Mouse (Mus musculus): ENCODE measurements around the gene Pde6h. TPM values are rescaled to one million over a fixed set of nuclear protein-coding genes. Genes with fewer than 3 reads are reported as not detected.

The Pde6h gene
- total and polyA plus RNA-seq, 3 experiments, result 0.08 TPM; not detected in 2

DNA sequence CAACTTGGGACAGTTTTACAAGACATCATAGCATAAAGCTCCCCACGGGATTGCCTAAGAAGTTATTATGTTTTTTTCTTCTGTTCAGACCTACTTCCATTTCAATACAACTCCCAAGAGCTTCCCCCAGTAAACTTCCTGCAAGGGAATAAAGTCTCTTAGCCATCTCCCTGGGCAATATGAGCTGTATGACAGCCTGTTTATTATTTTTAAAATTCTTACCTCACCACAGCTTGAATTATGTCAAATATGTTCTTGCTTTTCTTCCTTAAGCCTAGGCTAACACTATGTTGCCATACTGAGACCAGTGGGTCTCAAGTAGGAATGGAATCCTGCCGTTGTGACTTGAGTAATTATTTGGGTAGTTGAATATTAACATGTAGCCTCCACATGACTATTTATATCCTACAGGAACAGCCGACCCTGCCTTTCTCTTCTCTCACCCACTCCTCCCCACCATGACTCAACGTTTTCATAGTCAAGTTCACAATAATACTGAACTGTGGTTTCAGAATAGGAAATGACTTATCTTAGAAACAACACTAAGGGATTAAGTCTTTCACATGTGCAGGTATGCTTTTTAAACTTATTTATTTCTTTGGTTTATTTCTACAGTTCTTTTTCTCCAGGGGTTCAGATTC is 23.1 kb upstream of the Pde6h start:
- Histone ChIP-seq H3K79me2 (ENCODE audit: control insufficient read depth, insufficient read depth, low read length, poor library complexity) (no peaks in the 10 kb centered on the region), H3K4me1 (ENCODE audit: control insufficient read depth in 1 of 2, insufficient read depth in 2 of 2, low read length in 2 of 2) (peaks cover 3 to 19% of the 10 kb centered on the region in 2 experiments; a peak in 3 of 4 replicates), H3K9ac (ENCODE audit: control insufficient read depth, low read depth, low read length, poor library complexity, severe bottlenecking) (no peak overlapping the region), H3K27ac (ENCODE audit: control insufficient read depth, low read depth, low read length) (peak overlapping the region; percentile 22; the same call in 1 of the 2 replicates), H3K36me3 (ENCODE audit: control insufficient read depth in 1 of 2, insufficient read depth in 2 of 2, low read length in 2 of 2) (peaks cover 0 to 19% of the 10 kb centered on the region in 2 experiments; a peak in 2 of 4 replicates), H3K9me3 (replicated peaks; ENCODE audit: insufficient read depth, low read length) (no peaks in the 10 kb centered on the region), H3K27me3 (ENCODE audit: control insufficient read depth in 1 of 2, insufficient read depth in 2 of 2, low read length in 2 of 2) (no peaks in the 10 kb centered on the region), H3K4me3 (ENCODE audit: control insufficient read depth in 1 of 2, insufficient read depth in 1 of 2, low read depth in 2 of 2, low read length in 2 of 2) (no peak overlapping the region)
- peak; percentile 71 for DNase-seq (ENCODE audit: low read depth, low spot score)
- TF ChIP-seq SIN3A (IDR thresholded peaks at IDR 0.05; ENCODE audit: low read length), result no peak; the same call in 1 of the 2 replicates
- peak; percentile 14; the same call in 1 of the 2 replicates for TF ChIP-seq RCOR1 (IDR thresholded peaks at IDR 0.05; ENCODE audit: low read depth, low read length)
- peak; percentile 46 to 60 for TF ChIP-seq EP300 (IDR thresholded peaks at IDR 0.05; ENCODE audit: low read depth in 1 of 2, low read length in 2 of 2)
- TF ChIP-seq GATA1 (IDR thresholded peaks at IDR 0.05; ENCODE audit: low read depth, low read length), result 0 out of 2 replicates have a peak, but pooled peaks have one; percentile 2
- TF ChIP-seq ETS1 (IDR thresholded peaks at IDR 0.05; ENCODE audit: low read depth, low read length), result peak; percentile 68
- peak; percentile 56; the same call in 1 of the 2 replicates for TF ChIP-seq MYC (IDR thresholded peaks at IDR 0.05; ENCODE audit: low read depth, low read length)
- TF ChIP-seq CTCF (IDR thresholded peaks at IDR 0.05 in 2 of 3, conservative IDR thresholded peaks at IDR 0.05 in 1 of 3; ENCODE audit: control insufficient read depth in 1 of 3, insufficient read depth in 1 of 3, low read depth in 2 of 3, low read length in 3 of 3, poor library complexity in 1 of 3, severe bottlenecking in 1 of 3), result no peak
- TF ChIP-seq ZC3H11A (IDR thresholded peaks at IDR 0.05; ENCODE audit: low read depth, low read length), result no peak
- TF ChIP-seq TAL1 (IDR thresholded peaks at IDR 0.05; ENCODE audit: low read length), result no peak
- TF ChIP-seq POLR2A (IDR thresholded peaks at IDR 0.05; ENCODE audit: control insufficient read depth in 1 of 2, insufficient read depth in 1 of 2, low read depth in 1 of 2, low read length in 2 of 2, poor library complexity in 1 of 2), result no peak
- TF ChIP-seq TCF12 (IDR thresholded peaks at IDR 0.05; ENCODE audit: low read depth, low read length), result no peak
- no peak for TF ChIP-seq USF2 (IDR thresholded peaks at IDR 0.05; ENCODE audit: borderline replicate concordance in 1 of 2, insufficient read depth in 1 of 2, low read depth in 1 of 2, low read length in 2 of 2)

DNA sequence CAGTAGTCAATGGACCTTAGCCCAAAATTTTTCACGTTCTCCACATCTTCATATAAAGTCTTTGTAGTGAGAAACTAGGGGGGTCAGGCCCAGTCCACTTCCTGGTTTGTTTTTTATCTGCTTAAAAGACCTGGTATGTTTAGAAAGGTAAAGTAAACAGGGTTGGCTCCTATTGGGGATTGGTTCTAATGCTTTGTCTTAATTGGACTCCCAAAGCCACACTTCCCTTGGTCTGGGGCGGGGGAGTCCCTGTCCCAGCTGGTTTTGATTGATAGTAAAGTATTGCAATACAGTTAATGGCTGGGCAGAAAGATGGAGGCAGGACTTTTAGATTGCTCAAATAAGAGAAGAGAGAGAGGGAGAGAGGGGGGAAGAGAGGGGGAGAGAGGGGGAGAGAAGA is 22.6 kb upstream of the Pde6h start:
- Histone ChIP-seq H3K4me3 (ENCODE audit: control insufficient read depth in 1 of 2, insufficient read depth in 1 of 2, low read depth in 2 of 2, low read length in 2 of 2) (no peak overlapping the region), H3K27me3 (ENCODE audit: control insufficient read depth in 1 of 2, insufficient read depth in 2 of 2, low read length in 2 of 2) (no peaks in the 10 kb centered on the region), H3K36me3 (ENCODE audit: control insufficient read depth in 1 of 2, insufficient read depth in 2 of 2, low read length in 2 of 2) (peaks cover 0 to 19% of the 10 kb centered on the region in 2 experiments; a peak in 2 of 4 replicates), H3K9ac (ENCODE audit: control insufficient read depth, low read depth, low read length, poor library complexity, severe bottlenecking) (no peak overlapping the region), H3K27ac (ENCODE audit: control insufficient read depth, low read depth, low read length) (peak overlapping the region; percentile 22; the same call in 1 of the 2 replicates), H3K79me2 (ENCODE audit: control insufficient read depth, insufficient read depth, low read length, poor library complexity) (no peaks in the 10 kb centered on the region), H3K4me1 (ENCODE audit: control insufficient read depth in 1 of 2, insufficient read depth in 2 of 2, low read length in 2 of 2) (peaks cover 3 to 19% of the 10 kb centered on the region in 2 experiments; a peak in 3 of 4 replicates), H3K9me3 (replicated peaks; ENCODE audit: insufficient read depth, low read length) (no peaks in the 10 kb centered on the region)
- TF ChIP-seq TAL1 (IDR thresholded peaks at IDR 0.05; ENCODE audit: low read length) (peak; percentile 23; the same call in 1 of the 2 replicates), ELF1 (IDR thresholded peaks at IDR 0.05; ENCODE audit: low read depth, low read length) (peak; percentile 45; the same call in 1 of the 2 replicates), ETS1 (IDR thresholded peaks at IDR 0.05; ENCODE audit: low read depth, low read length) (no peak)
- DNase-seq (ENCODE audit: low read depth, low spot score), result peak; percentile 45

Data from MEL (cell line).